Mouse (Mus musculus) liver, embryonic 18 days (tissue): ENCODE measurements around the gene Fgfbp1. TPM values are rescaled to one million over a fixed set of nuclear protein-coding genes. Genes with fewer than 3 reads are reported as not detected.

Experiments used
- polyA plus RNA-seq: library from polyadenylated mRNA; depleted of rRNA; stranded (reverse); fragments of >200 nt; gene quantifications from 2 replicates; pipeline ENCODE4 v1.2.3, GENCODE M21; 2012; rRNA removed

Gene Fgfbp1
- 8.7 and 12.4 TPM in 2 replicates for polyA plus RNA-seq

DNA sequence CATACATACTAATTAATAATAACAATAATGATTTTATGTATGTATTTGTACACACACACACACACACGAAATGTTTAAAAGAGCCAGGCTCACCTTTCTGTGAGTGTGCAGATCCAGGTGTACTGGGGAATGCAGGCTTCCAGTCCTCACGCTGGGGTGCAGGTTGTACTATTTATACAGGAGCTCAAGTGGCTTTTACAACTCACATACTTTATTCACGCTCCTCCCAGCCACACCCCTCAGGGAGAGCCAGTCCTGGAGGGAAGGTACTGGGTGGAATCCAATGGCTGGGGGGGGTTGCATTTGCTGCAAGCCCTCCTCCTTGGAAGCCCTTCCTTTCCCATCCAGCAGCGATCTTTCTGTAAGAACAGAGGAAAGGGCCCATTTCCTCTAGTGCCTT, at the start of gene Fgfbp1:
TSS of gene Fgfbp1 (minus strand) at position 160 of the 400 bp plus-strand sequence.

Other genes starting within 250 kb of the Fgfbp1 start
- 2.9 and 3.0 TPM in 2 replicates for gene Bst1, start 162.9 kb downstream of the Fgfbp1 start, polyA plus RNA-seq
- 13.2 and 13.8 TPM in 2 replicates for gene Fbxl5, start 160.1 kb downstream of the Fgfbp1 start, polyA plus RNA-seq
- gene Cd38, start 113.2 kb downstream of the Fgfbp1 start, polyA plus RNA-seq = 10.4 and 11.6 TPM in 2 replicates
- gene Gm7879, start 68.6 kb downstream of the Fgfbp1 start, polyA plus RNA-seq = 0.28 and 0.32 TPM in 2 replicates
- 5.8 and 7.3 TPM in 2 replicates for gene Prom1, start 120.3 kb upstream of the Fgfbp1 start, polyA plus RNA-seq
- gene Tapt1, start 244.8 kb upstream of the Fgfbp1 start, polyA plus RNA-seq = 38.0 and 38.6 TPM in 2 replicates